Mouse (Mus musculus): Measurements from ENCODE around the gene Sfxn5. TPM values are rescaled to one million over a fixed set of nuclear protein-coding genes. Genes with fewer than 3 reads are reported as not detected.

The Sfxn5 gene
- 4.0 TPM for total RNA-seq (2023)

GRCm38 (mm10) chr6:85333000-85333669 lies at the start of gene Sfxn5:
Gene Sfxn5, minus strand, starts transcription at chr6:85333422.

GRCm38 (mm10) chr6:85373951-85374733 lies 40.9 kb upstream of the Sfxn5 start, which contains the start of gene Rab11fip5:
Gene Rab11fip5, minus strand, starts transcription at chr6:85374634.

GRCm38 (mm10) chr6:85187340-85188211 lies 145.6 kb downstream of the Sfxn5 start, which contains the start of gene Emx1:
Gene Emx1, plus strand, starts transcription at chr6:85187438.

Other genes with a start within 250 kb of the Sfxn5 start
- gene Spr, start 195.7 kb downstream of the Sfxn5 start, total RNA-seq (2023), result 22.6 TPM
- not detected for gene Emx1, start 146.0 kb downstream of the Sfxn5 start, total RNA-seq (2023)
- gene Rab11fip5, start 41.2 kb upstream of the Sfxn5 start, total RNA-seq (2023), result 0.40 TPM
- not detected for gene Noto, start 90.5 kb upstream of the Sfxn5 start, total RNA-seq (2023)
- gene Smyd5, start 98.6 kb upstream of the Sfxn5 start, total RNA-seq (2023), result 39.3 TPM
- gene Cct7, start 118.1 kb upstream of the Sfxn5 start, total RNA-seq (2023), result 217 TPM
- 13.6 TPM for gene Pradc1, start 118.5 kb upstream of the Sfxn5 start, total RNA-seq (2023)
- gene Fbxo41, start 169.6 kb upstream of the Sfxn5 start, total RNA-seq (2023), result not detected
- not detected for gene Egr4, start 180.2 kb upstream of the Sfxn5 start, total RNA-seq (2023)

All from CD8-positive naive resting alpha-beta T cell, adult 57 days (primary cell).